Mouse (Mus musculus): Measurements from ENCODE around the gene Lrp6.

GRCm38 (mm10) chr6:134594569-134595442 lies 28.0 kb upstream of the Lrp6 start:
- no peak for TF ChIP-seq CTCF (IDR thresholded peaks at IDR 0.05; ENCODE audit: borderline replicate concordance, extremely low read depth, insufficient read depth, insufficient read length)
- no peak for TF ChIP-seq POLR2A (IDR thresholded peaks at IDR 0.05; ENCODE audit: borderline replicate concordance, extremely low read depth, insufficient read depth, insufficient read length, poor library complexity, severe bottlenecking)

Measured in brain, embryonic 14.5 days (tissue).